Mouse (Mus musculus) CD4-positive helper T cell, adult 2 months (primary cell): ENCODE measurements around the gene Utp14a.

Experiments used
- DNase-seq: peaks from one replicate; pipeline ENCODE4 v3.0.0-alpha.2; 2012; ENCODE audit warnings: low read depth, missing footprints, low spot score

The Utp14a gene

GRCm38 (mm10) chrX:48310706-48311517 lies 54.2 kb downstream of the Utp14a start:
- peak; percentile 33 for DNase-seq

DNA sequence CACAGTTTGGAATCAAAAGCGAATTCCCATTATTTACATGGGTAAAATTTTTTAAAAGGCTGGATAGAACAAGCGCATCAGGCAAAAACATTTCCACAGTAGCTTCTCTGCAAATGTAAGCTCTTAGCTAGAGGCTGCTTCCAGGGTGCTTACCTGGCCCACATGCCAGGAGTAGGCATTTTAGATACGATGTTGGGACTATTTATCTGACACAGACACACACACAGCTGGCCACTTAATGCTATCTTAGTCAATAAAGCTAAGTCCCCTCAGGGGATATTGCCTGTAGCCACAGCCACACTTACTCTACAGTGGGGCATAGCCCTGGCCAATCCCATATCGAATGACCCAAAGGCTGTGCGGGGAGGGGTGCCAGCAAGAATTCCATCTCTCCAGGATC lies 55.1 kb downstream of the Utp14a start:
- no peak for DNase-seq

DNA sequence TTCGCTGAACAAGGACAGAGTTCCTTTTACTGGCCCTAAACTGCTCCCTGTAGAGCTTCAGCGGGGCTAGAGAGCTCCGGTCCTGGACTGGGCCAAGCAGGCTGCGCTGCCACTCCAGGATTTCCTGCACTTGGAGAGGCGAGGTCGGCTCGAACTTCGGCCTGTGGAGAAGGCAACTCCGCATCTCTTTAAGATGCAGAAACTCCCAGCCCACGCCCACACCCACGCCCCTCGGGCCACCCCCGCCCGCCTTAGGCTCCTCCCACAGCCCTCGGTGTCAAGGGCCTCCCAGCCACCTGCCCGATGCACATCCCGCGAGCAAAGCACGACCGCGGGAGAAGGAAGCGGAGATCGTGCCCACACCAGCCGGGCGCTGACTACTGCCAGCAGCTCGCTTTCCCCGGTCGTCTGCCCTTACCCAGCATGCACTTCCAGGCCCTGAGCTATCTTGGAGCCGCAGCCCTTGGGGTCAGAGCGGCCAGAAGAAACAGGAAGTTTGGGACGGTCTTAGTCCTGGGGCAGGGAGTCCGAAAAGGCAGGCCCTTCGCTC lies 57.9 kb downstream of the Utp14a start:
- peak; percentile 86 for DNase-seq

DNA sequence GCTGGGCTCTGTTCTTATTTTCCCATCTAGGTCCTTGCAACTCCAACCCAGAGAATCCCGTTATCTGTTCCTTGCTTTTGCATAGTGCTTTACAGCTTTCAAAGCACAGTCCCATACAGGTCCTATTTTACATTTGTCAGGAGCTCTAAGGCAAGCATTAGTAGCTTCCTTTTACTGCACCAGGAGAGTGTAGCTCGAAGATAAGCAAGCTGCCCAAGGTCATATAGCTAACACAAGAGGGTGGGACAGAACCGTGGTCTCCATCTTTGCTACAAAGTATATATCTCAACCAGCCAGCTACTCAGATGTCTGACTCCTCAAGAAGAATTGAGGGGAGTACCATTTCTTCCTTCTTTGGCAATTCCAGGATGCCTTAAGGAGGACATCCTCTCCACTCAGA lies 60.8 kb downstream of the Utp14a start:
- no peak for DNase-seq

DNA sequence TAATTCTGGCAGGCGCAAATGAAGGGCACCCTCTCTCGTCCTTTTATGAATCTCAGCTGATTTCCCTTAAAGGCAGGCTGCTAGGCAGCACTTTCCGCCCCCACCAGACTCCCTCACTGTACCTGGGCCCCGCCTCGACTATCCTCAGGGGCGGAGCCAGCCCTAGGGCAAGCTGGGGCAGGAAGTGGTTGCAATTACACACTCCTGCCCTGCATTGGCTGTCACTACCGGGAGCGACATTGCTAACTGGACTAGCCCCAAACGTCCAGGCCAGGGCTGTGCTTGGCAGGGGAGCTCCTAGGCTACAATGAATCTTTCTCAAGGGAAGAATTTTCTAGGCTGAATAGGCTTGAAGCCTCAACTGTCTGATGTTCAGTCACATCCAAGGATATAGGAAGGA lies 61.5 kb downstream of the Utp14a start:
- DNase-seq: peak; percentile 82
